ENCODE assay signal across 9 mouse cellular contexts in genomic region chr7:140939669-140940171, GRCm38 (mm10). TPM values are rescaled to one million over a fixed set of nuclear protein-coding genes. Genes with fewer than 3 reads are reported as not detected.
DNase-seq lines count a peak whose midpoint lies in the region; ATAC-seq and TF ChIP-seq lines count a peak whose summit lies in the region.
"Had no signal": no experiment of that assay in that cellular context is flagged by ENCODE, and none has a peak within 500 bp of the region (broad histone marks: within the 10 kb centered on the region; RNA-seq: fewer than 3 reads in every experiment).

No protein-coding gene starts in this region.

- no peak overlapping the region for H3K27ac ChIP-seq in liver, embryonic 11.5 days (ENCODE audit: low read depth, low read length)
- H3K27ac ChIP-seq in liver, postnatal 0 days (ENCODE audit: low read depth), result no peak overlapping the region
- no peak overlapping the region for H3K27ac ChIP-seq in heart, embryonic 12.5 days (ENCODE audit: poor library complexity, severe bottlenecking)
- peak overlapping the region; percentile 97 for H3K27ac ChIP-seq in limb, embryonic 15.5 days

- peak; percentile 32 for DNase-seq in liver, embryonic 11.5 days (ENCODE audit: low spot score)
- no peak for DNase-seq in liver, postnatal 0 days
- peak; percentile 63 for DNase-seq in testis, postnatal 10 days (ENCODE audit: low spot score)
- no peak for DNase-seq in cerebellum, adult 8-10 months
- no peak for DNase-seq in layer of hippocampus, adult 18-20 months (ENCODE audit: low spot score in 2 of 2)
- DNase-seq in left cerebral cortex, adult 18-20 months (ENCODE audit: low spot score in 2 of 2), result no peak

- H3K9ac ChIP-seq in liver, embryonic 11.5 days (ENCODE audit: low read depth, low read length), result no peak overlapping the region
- no peak overlapping the region for H3K9ac ChIP-seq in liver, postnatal 0 days (replicated peaks)
- peak overlapping the region; percentile 37; the same call in 1 of the 2 replicates for H3K9ac ChIP-seq in heart, embryonic 12.5 days
- H3K9ac ChIP-seq in limb, embryonic 15.5 days, result no peak overlapping the region

- no peak for TF ChIP-seq CTCF in liver, postnatal 0 days (IDR thresholded peaks at IDR 0.05; ENCODE audit: low read depth)

- H3K4me3 ChIP-seq in liver, embryonic 11.5 days (ENCODE audit: low read depth, low read length), result no peak overlapping the region
- no peak overlapping the region for H3K4me3 ChIP-seq in liver, postnatal 0 days (ENCODE audit: low read depth, low read length)
- H3K4me3 ChIP-seq in heart, embryonic 12.5 days, result no peak overlapping the region
- H3K4me3 ChIP-seq in limb, embryonic 15.5 days, result no peak overlapping the region; the same call in 1 of the 2 replicates

- no peak overlapping the region for H3K4me2 ChIP-seq in liver, embryonic 11.5 days
- no peak overlapping the region for H3K4me2 ChIP-seq in liver, postnatal 0 days (ENCODE audit: low read depth, low read length)
- H3K4me2 ChIP-seq in heart, embryonic 12.5 days, result 0 out of 2 replicates have a peak overlapping the region, but pooled peaks have one; percentile 4
- peak overlapping the region; percentile 30 for H3K4me2 ChIP-seq in limb, embryonic 15.5 days

- no peak for TF ChIP-seq EP300 in liver, postnatal 0 days (IDR thresholded peaks at IDR 0.05; ENCODE audit: low read depth)

- H3K36me3 ChIP-seq in liver, embryonic 11.5 days (ENCODE audit: control insufficient read depth, insufficient read depth, low read length), result no peaks in the 10 kb centered on the region
- H3K36me3 ChIP-seq in liver, postnatal 0 days (replicated peaks; ENCODE audit: insufficient read depth, low read length), result no peaks in the 10 kb centered on the region
- H3K36me3 ChIP-seq in heart, embryonic 12.5 days, result peaks cover 1% of the 10 kb centered on the region; the same call in 1 of the 2 replicates
- peaks cover 3% of the 10 kb centered on the region; the same call in 1 of the 2 replicates for H3K36me3 ChIP-seq in limb, embryonic 15.5 days

- peaks cover 5% of the 10 kb centered on the region; the same call in 1 of the 2 replicates for H3K27me3 ChIP-seq in liver, embryonic 11.5 days (replicated peaks; ENCODE audit: control insufficient read depth, insufficient read depth, low read length)
- H3K27me3 ChIP-seq in liver, postnatal 0 days (ENCODE audit: insufficient read depth, low read length), result no peaks in the 10 kb centered on the region
- H3K27me3 ChIP-seq in heart, embryonic 12.5 days (replicated peaks), result peaks cover 17% of the 10 kb centered on the region
- H3K27me3 ChIP-seq in limb, embryonic 15.5 days, result peaks cover 8% of the 10 kb centered on the region; the same call in 1 of the 2 replicates

- no peak for ATAC-seq in liver, embryonic 11.5 days (replicated peaks; ENCODE audit: low FRiP score)
- no peak for ATAC-seq in liver, postnatal 0 days
- ATAC-seq in heart, embryonic 12.5 days (ENCODE audit: insufficient number of reproducible peaks, low FRiP score), result no peak
- ATAC-seq in limb, embryonic 15.5 days (ENCODE audit: insufficient number of reproducible peaks, low FRiP score, low TSS enrichment, low read depth), result peak; percentile 21; the same call in 1 of the 2 replicates

- WGBS in liver, embryonic 11.5 days, result 39% methylated on average over 8 of the region's 8 CpGs
- WGBS in liver, postnatal 0 days (ENCODE audit: insufficient replicate concordance), result 58% methylated on average over 8 of the region's 8 CpGs
- 14% methylated on average over 8 of the region's 8 CpGs for WGBS in heart, embryonic 12.5 days
- 3% methylated on average over 8 of the region's 8 CpGs for WGBS in limb, embryonic 15.5 days

- no peaks in the 10 kb centered on the region for H3K9me3 ChIP-seq in liver, embryonic 11.5 days (ENCODE audit: control insufficient read depth, low read length)
- H3K9me3 ChIP-seq in liver, postnatal 0 days (ENCODE audit: low read length), result no peaks in the 10 kb centered on the region
- no peaks in the 10 kb centered on the region for H3K9me3 ChIP-seq in heart, embryonic 12.5 days (replicated peaks)
- no peaks in the 10 kb centered on the region for H3K9me3 ChIP-seq in limb, embryonic 15.5 days

- peaks cover 16% of the 10 kb centered on the region for H3K4me1 ChIP-seq in liver, embryonic 11.5 days (replicated peaks; ENCODE audit: control insufficient read depth, insufficient read depth, low read length)
- peaks cover 22% of the 10 kb centered on the region for H3K4me1 ChIP-seq in liver, postnatal 0 days (ENCODE audit: insufficient read depth)
- H3K4me1 ChIP-seq in heart, embryonic 12.5 days (replicated peaks), result peaks cover 15% of the 10 kb centered on the region
- peaks cover 33% of the 10 kb centered on the region for H3K4me1 ChIP-seq in limb, embryonic 15.5 days

RNA-seq across cellular contexts. Expression of gene Pgghg, which starts 1.5 kb away (rescaled TPM):
- 13.1 and 13.2 TPM in 2 replicates for polyA plus RNA-seq in liver, embryonic 11.5 days (2014; fragmentation: Nextera tagmentation; extraction: Ambion mirVana)
- polyA plus RNA-seq in liver, postnatal 0 days (2015; fragmentation: Nextera tagmentation; extraction: Ambion mirVana), result 5.5 and 6.3 TPM in 2 replicates
- polyA plus RNA-seq in heart, embryonic 12.5 days (2016; fragmentation: Nextera tagmentation; extraction: Ambion mirVana), result 13.7 and 13.9 TPM in 2 replicates
- 23.1 and 24.9 TPM in 2 replicates for polyA plus RNA-seq in limb, embryonic 15.5 days (2015; fragmentation: Nextera tagmentation; extraction: Ambion mirVana)
- 1 to 10 TPM; 4.0 to 4.6 TPM for total RNA-seq in layer of hippocampus, adult 18-20 months (2021)
- 1 to 10 TPM; 4.4 to 6.7 TPM for total RNA-seq in left cerebral cortex, adult 18-20 months (2021)

RNA-seq across cellular contexts. Expression of gene Ifitm5, which starts 10.4 kb away (rescaled TPM):
- polyA plus RNA-seq in liver, embryonic 11.5 days (2014; fragmentation: Nextera tagmentation; extraction: Ambion mirVana), result 0.58 and 0.60 TPM in 2 replicates
- polyA plus RNA-seq in liver, postnatal 0 days (2015; fragmentation: Nextera tagmentation; extraction: Ambion mirVana), result 0.41 and 0.48 TPM in 2 replicates
- polyA plus RNA-seq in heart, embryonic 12.5 days (2016; fragmentation: Nextera tagmentation; extraction: Ambion mirVana), result 1.8 and 2.0 TPM in 2 replicates
- 46.1 and 62.9 TPM in 2 replicates for polyA plus RNA-seq in limb, embryonic 15.5 days (2015; fragmentation: Nextera tagmentation; extraction: Ambion mirVana)
- total RNA-seq in layer of hippocampus, adult 18-20 months (2021), result not detected
- not detected for total RNA-seq in left cerebral cortex, adult 18-20 months (2021)

RNA-seq across cellular contexts. Expression of gene Gm45717, which starts 16.0 kb away (rescaled TPM):
- not detected in 2 replicates for polyA plus RNA-seq in liver, embryonic 11.5 days (2014; fragmentation: Nextera tagmentation; extraction: Ambion mirVana)
- 0.59 TPM in 1 of 2 replicates, not detected in the other for polyA plus RNA-seq in liver, postnatal 0 days (2015; fragmentation: Nextera tagmentation; extraction: Ambion mirVana)
- not detected in 2 replicates for polyA plus RNA-seq in heart, embryonic 12.5 days (2016; fragmentation: Nextera tagmentation; extraction: Ambion mirVana)
- 0.47 TPM in 1 of 2 replicates, not detected in the other for polyA plus RNA-seq in limb, embryonic 15.5 days (2015; fragmentation: Nextera tagmentation; extraction: Ambion mirVana)
- total RNA-seq in layer of hippocampus, adult 18-20 months (2021), result not detected
- not detected for total RNA-seq in left cerebral cortex, adult 18-20 months (2021)
- total RNA-seq: gastrocnemius, adult 8-10 months had no signal

RNA-seq across cellular contexts. Expression of gene Ifitm2, which starts 16.1 kb away (rescaled TPM):
- 478 and 500 TPM in 2 replicates for polyA plus RNA-seq in liver, embryonic 11.5 days (2014; fragmentation: Nextera tagmentation; extraction: Ambion mirVana)
- 798 and 816 TPM in 2 replicates for polyA plus RNA-seq in liver, postnatal 0 days (2015; fragmentation: Nextera tagmentation; extraction: Ambion mirVana)
- 442 and 446 TPM in 2 replicates for polyA plus RNA-seq in heart, embryonic 12.5 days (2016; fragmentation: Nextera tagmentation; extraction: Ambion mirVana)
- 1,488 and 1,547 TPM in 2 replicates for polyA plus RNA-seq in limb, embryonic 15.5 days (2015; fragmentation: Nextera tagmentation; extraction: Ambion mirVana)
- 10 to 100 TPM; 11.0 to 12.9 TPM for total RNA-seq in layer of hippocampus, adult 18-20 months (2021)
- 10 to 100 TPM; 13.3 to 16.1 TPM for total RNA-seq in left cerebral cortex, adult 18-20 months (2021)

RNA-seq across cellular contexts. Expression of gene Nlrp6, which starts 19.0 kb away (rescaled TPM):
- polyA plus RNA-seq in liver, embryonic 11.5 days (2014; fragmentation: Nextera tagmentation; extraction: Ambion mirVana), result 1.3 and 1.9 TPM in 2 replicates
- polyA plus RNA-seq in liver, postnatal 0 days (2015; fragmentation: Nextera tagmentation; extraction: Ambion mirVana), result 16.7 and 18.8 TPM in 2 replicates
- polyA plus RNA-seq in heart, embryonic 12.5 days (2016; fragmentation: Nextera tagmentation; extraction: Ambion mirVana), result 0.23 TPM in 1 of 2 replicates, not detected in the other
- 0.28 and 0.45 TPM in 2 replicates for polyA plus RNA-seq in limb, embryonic 15.5 days (2015; fragmentation: Nextera tagmentation; extraction: Ambion mirVana)
- under 1 TPM; 0.48 to 0.50 TPM for total RNA-seq in layer of hippocampus, adult 18-20 months (2021)
- under 1 TPM; 0.47 to 0.51 TPM for total RNA-seq in left cerebral cortex, adult 18-20 months (2021)

Comparison
In these comparisons a context has a peak if more than half of its experiments do, and no peak if none do; other contexts are left out.
1. DNase-seq: peak in liver, embryonic 11.5 days (single experiment) and testis, postnatal 10 days (single experiment); none in liver, postnatal 0 days (single experiment), cerebellum, adult 8-10 months (single experiment), layer of hippocampus, adult 18-20 months (0 of 2) and left cerebral cortex, adult 18-20 months (0 of 2).
2. H3K4me2 ChIP-seq: peak in heart, embryonic 12.5 days (single experiment) and limb, embryonic 15.5 days (single experiment); none in liver, embryonic 11.5 days (single experiment) and liver, postnatal 0 days (single experiment).
3. RNA of gene Ifitm5, which starts 10.4 kb away (polyA plus RNA-seq): 46.1 to 62.9 TPM in limb, embryonic 15.5 days; 1.8 to 2.0 TPM in heart, embryonic 12.5 days, 0.58 to 0.60 TPM in liver, embryonic 11.5 days and 0.41 to 0.48 TPM in liver, postnatal 0 days; every median in the first group is over 10 times any median in the second.